Mouse (Mus musculus): ENCODE results near the gene Usp39. TPM values are rescaled to one million over a fixed set of nuclear protein-coding genes. Genes with fewer than 3 reads are reported as not detected.

The Usp39 gene
- polyA plus RNA-seq, 1 experiment from 2014 or later = 27.3 TPM

GRCm38 (mm10) chr6:72347166-72347941 lies 2.4 kb upstream of the Usp39 start, which contains the start of gene 0610030E20Rik:
TSS of gene 0610030E20Rik (plus strand) at chr6:72347317.
- H3K9me3 ChIP-seq (replicated peaks; ENCODE audit: control insufficient read depth, low read length) = no peaks in the 10 kb centered on the region
- H3K9ac ChIP-seq (ENCODE audit: low read length) = peak within 1 kb of the TSS; percentile 95
- ATAC-seq (replicated peaks; ENCODE audit: extremely low read depth, insufficient read depth, low FRiP score) = peak; percentile 69
- WGBS = under 1% methylated on average over 72 of the region's 72 CpGs
- H3K4me2 ChIP-seq (ENCODE audit: low read depth, low read length) = peak within 1 kb of the TSS; percentile 88
- peak within 1 kb of the TSS; percentile 65 for H3K4me3 ChIP-seq (ENCODE audit: low read length)
- peak within 1 kb of the TSS; percentile 85 for H3K27ac ChIP-seq (ENCODE audit: low read length)
- H3K4me1 ChIP-seq (ENCODE audit: control insufficient read depth, insufficient read depth, low read length) = peaks cover 29% of the 10 kb centered on the region
- peaks cover 10% of the 10 kb centered on the region for H3K36me3 ChIP-seq (ENCODE audit: control insufficient read depth, insufficient read depth)
- no peaks in the 10 kb centered on the region for H3K27me3 ChIP-seq (ENCODE audit: control insufficient read depth, insufficient read depth, low read length)

- 84% methylated on average over 4 of the region's 4 CpGs for WGBS
- no peak overlapping the region for H3K4me3 ChIP-seq (ENCODE audit: low read length)
- H3K27ac ChIP-seq (ENCODE audit: low read length) = no peak overlapping the region
- peaks cover 27% of the 10 kb centered on the region for H3K4me1 ChIP-seq (ENCODE audit: control insufficient read depth, insufficient read depth, low read length)
- peaks cover 10% of the 10 kb centered on the region for H3K36me3 ChIP-seq (ENCODE audit: control insufficient read depth, insufficient read depth)
- ATAC-seq (replicated peaks; ENCODE audit: extremely low read depth, insufficient read depth, low FRiP score) = no peak
- no peak overlapping the region for H3K9ac ChIP-seq (ENCODE audit: low read length)
- no peak overlapping the region for H3K4me2 ChIP-seq (ENCODE audit: low read depth, low read length)
- H3K9me3 ChIP-seq (replicated peaks; ENCODE audit: control insufficient read depth, low read length) = no peaks in the 10 kb centered on the region
- H3K27me3 ChIP-seq (ENCODE audit: control insufficient read depth, insufficient read depth, low read length) = no peaks in the 10 kb centered on the region
Observed at GRCm38 (mm10) chr6:72346261-72346660, 1.3 kb upstream of the Usp39 start.

GRCm38 (mm10) chr6:72345633-72346032 lies 649 bp upstream of the Usp39 start:
- peak overlapping the region; percentile 93 for H3K4me2 ChIP-seq (ENCODE audit: low read depth, low read length)
- ATAC-seq (replicated peaks; ENCODE audit: extremely low read depth, insufficient read depth, low FRiP score) = no peak

GRCm38 (mm10) chr6:72344396-72345073 lies 449 bp downstream of the Usp39 start:
- Histone ChIP-seq H3K4me3 (ENCODE audit: low read length) (peak overlapping the region; percentile 94), H3K4me2 (ENCODE audit: low read depth, low read length) (peak overlapping the region; percentile 93), H3K9me3 (replicated peaks; ENCODE audit: control insufficient read depth, low read length) (no peaks in the 10 kb centered on the region), H3K27me3 (ENCODE audit: control insufficient read depth, insufficient read depth, low read length) (no peaks in the 10 kb centered on the region), H3K9ac (ENCODE audit: low read length) (peak overlapping the region; percentile 94), H3K27ac (ENCODE audit: low read length) (peak overlapping the region; percentile 75), H3K4me1 (ENCODE audit: control insufficient read depth, insufficient read depth, low read length) (peaks cover 27% of the 10 kb centered on the region), H3K36me3 (ENCODE audit: control insufficient read depth, insufficient read depth) (peaks cover 5% of the 10 kb centered on the region; the same call in 1 of the 2 replicates)
- peak; percentile 10; the same call in 1 of the 2 replicates for ATAC-seq (replicated peaks; ENCODE audit: extremely low read depth, insufficient read depth, low FRiP score)
- under 1% methylated on average over 35 of the region's 42 CpGs for WGBS

More at GRCm38 (mm10) chr6:72345633-72346032, 649 bp upstream of the Usp39 start:
- Histone ChIP-seq H3K4me3 (ENCODE audit: low read length) (peak overlapping the region; percentile 94), H3K9me3 (replicated peaks; ENCODE audit: control insufficient read depth, low read length) (no peaks in the 10 kb centered on the region), H3K27ac (ENCODE audit: low read length) (peak overlapping the region; percentile 83), H3K4me1 (ENCODE audit: control insufficient read depth, insufficient read depth, low read length) (peaks cover 27% of the 10 kb centered on the region), H3K36me3 (ENCODE audit: control insufficient read depth, insufficient read depth) (peaks cover 10% of the 10 kb centered on the region), H3K27me3 (ENCODE audit: control insufficient read depth, insufficient read depth, low read length) (no peaks in the 10 kb centered on the region), H3K9ac (ENCODE audit: low read length) (peak overlapping the region; percentile 94)
- WGBS = 35% methylated on average over 6 of the region's 6 CpGs

- Histone ChIP-seq H3K4me1 (ENCODE audit: control insufficient read depth, insufficient read depth, low read length) (peaks cover 12% of the 10 kb centered on the region), H3K4me3 (ENCODE audit: low read length) (no peak overlapping the region), H3K36me3 (ENCODE audit: control insufficient read depth, insufficient read depth) (peaks cover 24% of the 10 kb centered on the region), H3K4me2 (ENCODE audit: low read depth, low read length) (no peak overlapping the region), H3K27me3 (ENCODE audit: control insufficient read depth, insufficient read depth, low read length) (no peaks in the 10 kb centered on the region), H3K9ac (ENCODE audit: low read length) (no peak overlapping the region), H3K9me3 (replicated peaks; ENCODE audit: control insufficient read depth, low read length) (no peaks in the 10 kb centered on the region), H3K27ac (ENCODE audit: low read length) (no peak overlapping the region)
- WGBS = 61% methylated on average over 2 of the region's 2 CpGs
- no peak for ATAC-seq (replicated peaks; ENCODE audit: extremely low read depth, insufficient read depth, low FRiP score)
Observed at GRCm38 (mm10) chr6:72340481-72340880, 4.5 kb downstream of the Usp39 start.

- no peaks in the 10 kb centered on the region for H3K9me3 ChIP-seq (replicated peaks; ENCODE audit: control insufficient read depth, low read length)
- no peaks in the 10 kb centered on the region for H3K27me3 ChIP-seq (ENCODE audit: control insufficient read depth, insufficient read depth, low read length)
- ATAC-seq (replicated peaks; ENCODE audit: extremely low read depth, insufficient read depth, low FRiP score) = peak; percentile 41; the same call in 1 of the 2 replicates
- peaks cover 7% of the 10 kb centered on the region; the same call in 1 of the 2 replicates for H3K4me1 ChIP-seq (ENCODE audit: control insufficient read depth, insufficient read depth, low read length)
- WGBS = 41% methylated on average over 5 of the region's 5 CpGs
- H3K4me2 ChIP-seq (ENCODE audit: low read depth, low read length) = no peak overlapping the region
- peaks cover 38% of the 10 kb centered on the region for H3K36me3 ChIP-seq (ENCODE audit: control insufficient read depth, insufficient read depth)
- no peak overlapping the region for H3K4me3 ChIP-seq (ENCODE audit: low read length)
- peak overlapping the region; percentile 64 for H3K27ac ChIP-seq (ENCODE audit: low read length)
- no peak overlapping the region for H3K9ac ChIP-seq (ENCODE audit: low read length)
Observed at GRCm38 (mm10) chr6:72333111-72333510, 11.9 kb downstream of the Usp39 start.

- Histone ChIP-seq H3K36me3 (ENCODE audit: control insufficient read depth, insufficient read depth) (peaks cover 37% of the 10 kb centered on the region), H3K27me3 (ENCODE audit: control insufficient read depth, insufficient read depth, low read length) (no peaks in the 10 kb centered on the region), H3K4me1 (ENCODE audit: control insufficient read depth, insufficient read depth, low read length) (peaks cover 7% of the 10 kb centered on the region; the same call in 1 of the 2 replicates), H3K4me3 (ENCODE audit: low read length) (no peak overlapping the region), H3K9ac (ENCODE audit: low read length) (no peak overlapping the region), H3K4me2 (ENCODE audit: low read depth, low read length) (no peak overlapping the region), H3K27ac (ENCODE audit: low read length) (no peak overlapping the region), H3K9me3 (replicated peaks; ENCODE audit: control insufficient read depth, low read length) (no peaks in the 10 kb centered on the region)
- no peak for ATAC-seq (replicated peaks; ENCODE audit: extremely low read depth, insufficient read depth, low FRiP score)
- 92% methylated on average over 4 of the region's 4 CpGs for WGBS
Observed at GRCm38 (mm10) chr6:72330133-72330532, 14.9 kb downstream of the Usp39 start.

- Histone ChIP-seq H3K9me3 (replicated peaks; ENCODE audit: control insufficient read depth, low read length) (no peaks in the 10 kb centered on the region), H3K27me3 (ENCODE audit: control insufficient read depth, insufficient read depth, low read length) (no peaks in the 10 kb centered on the region), H3K36me3 (ENCODE audit: control insufficient read depth, insufficient read depth) (peaks cover 42% of the 10 kb centered on the region), H3K4me2 (ENCODE audit: low read depth, low read length) (no peak overlapping the region), H3K4me1 (ENCODE audit: control insufficient read depth, insufficient read depth, low read length) (peaks cover 7% of the 10 kb centered on the region; the same call in 1 of the 2 replicates), H3K9ac (ENCODE audit: low read length) (no peak overlapping the region), H3K27ac (ENCODE audit: low read length) (no peak overlapping the region), H3K4me3 (ENCODE audit: low read length) (no peak overlapping the region)
- WGBS = 90% methylated on average over 5 of the region's 5 CpGs
- ATAC-seq (replicated peaks; ENCODE audit: extremely low read depth, insufficient read depth, low FRiP score) = no peak
Observed at GRCm38 (mm10) chr6:72329019-72329418, 16.0 kb downstream of the Usp39 start.

- no peaks in the 10 kb centered on the region for H3K9me3 ChIP-seq (replicated peaks; ENCODE audit: control insufficient read depth, low read length)
- no peaks in the 10 kb centered on the region for H3K27me3 ChIP-seq (ENCODE audit: control insufficient read depth, insufficient read depth, low read length)
- no peak overlapping the region for H3K27ac ChIP-seq (ENCODE audit: low read length)
- no peak overlapping the region for H3K9ac ChIP-seq (ENCODE audit: low read length)
- no peaks in the 10 kb centered on the region for H3K4me1 ChIP-seq (ENCODE audit: control insufficient read depth, insufficient read depth, low read length)
- WGBS = 66% methylated on average over 6 of the region's 6 CpGs
- H3K4me3 ChIP-seq (ENCODE audit: low read length) = no peak overlapping the region
- H3K36me3 ChIP-seq (ENCODE audit: control insufficient read depth, insufficient read depth) = peaks cover 57% of the 10 kb centered on the region
- no peak for ATAC-seq (replicated peaks; ENCODE audit: extremely low read depth, insufficient read depth, low FRiP score)
- H3K4me2 ChIP-seq (ENCODE audit: low read depth, low read length) = no peak overlapping the region
Observed at GRCm38 (mm10) chr6:72326274-72326673, 18.7 kb downstream of the Usp39 start.
